Mouse (Mus musculus) adipocyte (in vitro differentiated cells): ENCODE data around the gene Dnajc12.
A peak's percentile ranks its signal among the peaks of the same experiment; 100 is the strongest.
"Not testable (repeated sequence)": the region's sequence is repeated elsewhere in the genome, so short reads cannot be mapped to it uniquely, and the experiment has no call there.

ENCODE experiments used
- DNase-seq: peaks from one replicate; pipeline ENCODE4 v3.0.0-alpha.2; 2016; ENCODE audit warnings: low spot score

Gene Dnajc12

GRCm38 (mm10) chr10:63382372-63383279 lies at the start of gene Dnajc12:
TSS of gene Dnajc12 (plus strand) at chr10:63382443.
- peak; percentile 98 for DNase-seq

- no peak for DNase-seq
Observed at GRCm38 (mm10) chr10:63336901-63337300, 45.3 kb upstream of the Dnajc12 start.

- no peak for DNase-seq
Observed at GRCm38 (mm10) chr10:63337326-63337725, 44.9 kb upstream of the Dnajc12 start.

GRCm38 (mm10) chr10:63337951-63338836 lies 44.0 kb upstream of the Dnajc12 start:
- DNase-seq, result peak; percentile 32

- DNase-seq, result peak; percentile 53
Observed at GRCm38 (mm10) chr10:63338914-63339643, 43.2 kb upstream of the Dnajc12 start.

GRCm38 (mm10) chr10:63341351-63341750 lies 40.9 kb upstream of the Dnajc12 start:
- DNase-seq, result no peak

- DNase-seq, result no peak
Observed at GRCm38 (mm10) chr10:63344751-63345150, 37.5 kb upstream of the Dnajc12 start.

GRCm38 (mm10) chr10:63348291-63348690 lies 34.0 kb upstream of the Dnajc12 start:
- no peak for DNase-seq

GRCm38 (mm10) chr10:63350666-63351065 lies 31.6 kb upstream of the Dnajc12 start:
- no peak for DNase-seq

- not testable (repeated sequence) for DNase-seq
Observed at GRCm38 (mm10) chr10:63351099-63351498, 31.1 kb upstream of the Dnajc12 start.

GRCm38 (mm10) chr10:63352111-63352510 lies 30.1 kb upstream of the Dnajc12 start:
- DNase-seq, result peak; percentile 10

- DNase-seq, result no peak
Observed at GRCm38 (mm10) chr10:63360502-63360901, 21.7 kb upstream of the Dnajc12 start.

- DNase-seq, result no peak
Observed at GRCm38 (mm10) chr10:63365918-63366455, 16.3 kb upstream of the Dnajc12 start.

- no peak for DNase-seq
Observed at GRCm38 (mm10) chr10:63367386-63367785, 14.9 kb upstream of the Dnajc12 start.

- DNase-seq, result peak; percentile 10
Observed at GRCm38 (mm10) chr10:63368041-63368440, 14.2 kb upstream of the Dnajc12 start.

GRCm38 (mm10) chr10:63376303-63376702 lies 5.9 kb upstream of the Dnajc12 start:
- DNase-seq, result no peak

GRCm38 (mm10) chr10:63377468-63377867 lies 4.8 kb upstream of the Dnajc12 start:
- peak; percentile 82 for DNase-seq

- no peak for DNase-seq
Observed at GRCm38 (mm10) chr10:63378948-63379680, 3.1 kb upstream of the Dnajc12 start.

- no peak for DNase-seq
Observed at GRCm38 (mm10) chr10:63381498-63382280, 554 bp upstream of the Dnajc12 start, which contains the start of gene Sirt1. TSS of gene Sirt1 (minus strand) at chr10:63381704.

GRCm38 (mm10) chr10:63385897-63386296 lies 3.7 kb downstream of the Dnajc12 start:
- DNase-seq, result not testable (repeated sequence)
